Mouse (Mus musculus) forebrain, embryonic 11.5 days (tissue): Measurements from ENCODE around the gene Cirbp. TPM values are rescaled to one million over a fixed set of nuclear protein-coding genes. Genes with fewer than 3 reads are reported as not detected.
"Not testable (repeated sequence)": the region's sequence is repeated elsewhere in the genome, so short reads cannot be mapped to it uniquely, and the experiment has no call there.

Experiments
- ATAC-seq: fragments of 200-750 bp; cut with Nextera tagmentation; replicated peaks from 2 replicates; pipeline ENCODE4 v1.8.0; 2017; ENCODE audit warnings: moderate TSS enrichment; ENCODE audit not compliant: low FRiP score
- DNase-seq: peaks from one replicate; pipeline ENCODE4 v3.0.0-alpha.2; 2017; ENCODE audit warnings: low spot score
- H3K27ac ChIP-seq: fragments of 300-500 bp; sonication (generic); 2 replicates; pipeline ENCODE4 v1.5.1; 2014; ENCODE audit warnings: low read depth, low read length
- H3K27me3 ChIP-seq: fragments of 300-500 bp; sonication (generic); 2 replicates; pipeline ENCODE4 v1.6.1; 2014; ENCODE audit warnings: mild to moderate bottlenecking, low read length, mixed read lengths; ENCODE audit not compliant: control insufficient read depth, insufficient read depth
- H3K36me3 ChIP-seq: fragments of 300-500 bp; sonication (generic); 2 replicates; pipeline ENCODE4 v1.6.1; 2014; ENCODE audit warnings: mild to moderate bottlenecking, low read length, moderate library complexity, mixed read lengths; ENCODE audit not compliant: control insufficient read depth, insufficient read depth
- H3K4me1 ChIP-seq: fragments of 300-500 bp; sonication (generic); replicated peaks from 2 replicates; pipeline ENCODE4 v1.6.1; 2014; ENCODE audit warnings: low read length, mixed read lengths; ENCODE audit not compliant: control insufficient read depth, insufficient read depth
- H3K4me2 ChIP-seq: fragments of 300-500 bp; sonication (generic); 2 replicates; pipeline ENCODE4 v1.6.1; 2014; ENCODE audit warnings: low read depth, mild to moderate bottlenecking, low read length, moderate library complexity, mixed read lengths; ENCODE audit not compliant: severe bottlenecking
- H3K4me3 ChIP-seq: fragments of 300-500 bp; sonication (generic); 2 replicates; pipeline ENCODE4 v1.5.1; 2014; ENCODE audit warnings: low read depth, low read length
- H3K9ac ChIP-seq: fragments of 300-500 bp; sonication (generic); 2 replicates; pipeline ENCODE4 v1.6.1; 2014; ENCODE audit warnings: low read length
- H3K9me3 ChIP-seq: fragments of 300-500 bp; sonication (generic); 2 replicates; pipeline ENCODE4 v1.6.1; 2016; ENCODE audit warnings: low read length, mixed read lengths; ENCODE audit not compliant: control insufficient read depth
- WGBS: fragments of 180-500 bp; shearing (Covaris S2); extraction: QIAGEN DNeasy Blood & Tissue Kit; methylation state at CpG from one replicate; pipeline ENCODE4 v1.1.7; 2014; 5-methylcytosine and 5-hydroxymethylcytosine counted together
- polyA plus RNA-seq: library from polyadenylated mRNA; unstranded; fragments of >200 nt; fragmentation: Nextera tagmentation; extraction: Ambion mirVana; gene quantifications from 2 replicates; pipeline ENCODE4 v1.2.1, GENCODE M21; 2014

The Cirbp gene
- polyA plus RNA-seq, 1 experiment from 2014 or later = 83.4 TPM

DNA sequence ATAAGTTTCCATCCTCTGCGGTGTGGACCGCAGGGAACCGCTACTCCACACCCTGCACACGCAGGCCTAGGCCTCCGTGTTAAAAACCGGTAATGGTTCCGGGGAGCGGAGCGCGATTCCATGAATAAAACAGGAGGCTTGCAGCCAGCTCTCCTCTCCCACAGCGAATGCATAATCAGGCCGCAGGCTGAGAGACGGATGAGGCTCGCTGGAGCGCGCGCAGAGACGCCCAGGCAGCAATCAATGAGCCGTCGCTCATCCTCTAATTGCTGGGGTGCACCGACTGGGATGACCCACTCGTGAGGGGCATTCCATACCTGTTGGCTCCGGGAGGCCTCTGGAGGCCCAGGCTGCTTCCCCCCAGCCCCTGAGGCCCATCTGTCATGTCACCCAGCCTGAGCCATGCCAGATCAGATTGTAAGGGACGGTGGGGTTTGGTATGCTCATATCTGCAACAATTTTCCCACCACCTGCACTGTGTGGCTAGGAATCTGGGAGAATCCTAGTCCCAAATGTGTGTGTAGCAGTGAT lies 43.1 kb downstream of the Cirbp start:
- peak overlapping the region; percentile 31; the same call in 1 of the 2 replicates for H3K4me2 ChIP-seq
- H3K4me3 ChIP-seq = no peak overlapping the region
- peaks cover 10% of the 10 kb centered on the region; the same call in 1 of the 2 replicates for H3K4me1 ChIP-seq
- 10% methylated on average over 24 of the region's 24 CpGs for WGBS
- ATAC-seq (peak; percentile 22; the same call in 1 of the 2 replicates), DNase-seq (no peak)
- H3K27ac ChIP-seq = no peak overlapping the region; the same call in 1 of the 2 replicates
- H3K36me3 ChIP-seq = no peaks in the 10 kb centered on the region
- peak overlapping the region; percentile 44 for H3K9ac ChIP-seq
- no peaks in the 10 kb centered on the region for H3K27me3 ChIP-seq
- no peaks in the 10 kb centered on the region for H3K9me3 ChIP-seq

DNA sequence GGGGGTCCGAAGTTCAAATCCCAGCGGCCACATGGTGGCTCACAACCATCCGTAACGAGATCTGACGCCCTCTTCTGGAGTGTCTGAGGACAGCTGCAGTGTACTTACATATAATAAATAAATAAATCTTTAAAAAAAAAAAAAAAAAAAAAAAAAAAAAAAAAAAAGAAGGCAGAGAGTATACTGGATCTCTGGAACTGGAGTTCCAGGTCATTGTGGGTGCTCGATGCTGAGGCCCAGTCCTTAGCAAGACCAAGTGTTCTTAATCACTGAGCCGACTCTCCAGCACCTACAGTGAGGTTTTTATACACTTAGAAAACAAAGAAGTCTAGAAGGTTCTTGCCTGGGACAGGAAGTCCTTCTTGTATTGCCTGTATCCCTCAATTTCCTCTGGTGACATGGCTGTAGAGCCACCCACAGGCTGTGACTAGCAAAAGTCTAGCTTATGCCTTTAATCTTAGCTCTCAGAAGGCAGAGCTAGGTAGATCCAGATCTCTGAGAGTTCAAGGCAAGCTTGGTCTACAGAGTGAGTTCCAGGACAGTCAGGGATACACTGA lies 45.8 kb downstream of the Cirbp start:
- H3K36me3 ChIP-seq, H3K4me1 ChIP-seq, H3K9ac ChIP-seq, H3K4me3 ChIP-seq, H3K27ac ChIP-seq, H3K4me2 ChIP-seq, DNase-seq, ATAC-seq, H3K27me3 ChIP-seq, H3K9me3 ChIP-seq: not testable (repeated sequence)
- WGBS = 74% methylated on average over 7 of the region's 7 CpGs

DNA sequence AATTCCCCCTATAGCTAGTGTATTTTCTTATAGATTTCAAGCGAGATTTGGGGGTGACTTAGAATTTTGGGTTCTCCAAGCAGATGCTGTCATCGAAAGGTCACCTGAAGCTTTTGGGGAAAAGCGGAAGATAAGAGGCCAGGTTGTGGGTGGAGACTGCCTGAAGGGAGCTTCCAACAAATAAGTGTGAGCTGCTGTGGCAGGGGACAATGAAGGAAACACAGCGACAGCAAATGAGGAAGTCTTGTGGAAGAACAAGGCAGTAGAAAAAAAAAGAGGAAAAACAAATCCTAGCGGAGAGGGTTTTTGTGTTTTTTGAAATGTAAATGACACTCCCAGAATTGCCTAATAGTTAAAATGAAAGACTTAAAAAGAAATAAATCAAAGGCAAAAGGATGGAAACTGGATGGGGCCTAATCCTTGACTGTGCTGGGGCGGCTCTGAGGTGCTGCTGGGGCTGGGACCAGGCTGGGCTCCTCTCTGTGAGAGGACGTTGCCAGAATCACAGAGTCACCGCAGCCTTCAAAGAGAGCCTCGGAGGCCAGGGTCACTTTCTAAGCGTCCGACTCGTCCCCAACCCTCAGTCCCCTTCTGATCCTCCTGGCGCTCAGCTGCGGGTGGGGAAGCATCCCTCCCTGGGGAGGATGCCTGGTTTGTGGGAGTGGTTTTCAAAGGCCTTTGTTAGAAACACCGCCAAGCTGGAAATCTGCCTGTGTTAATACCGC lies 49.4 kb downstream of the Cirbp start:
- DNase-seq = no peak
- 9% methylated on average over 16 of the region's 16 CpGs for WGBS
- ATAC-seq = peak; percentile 53; the same call in 1 of the 2 replicates

DNA sequence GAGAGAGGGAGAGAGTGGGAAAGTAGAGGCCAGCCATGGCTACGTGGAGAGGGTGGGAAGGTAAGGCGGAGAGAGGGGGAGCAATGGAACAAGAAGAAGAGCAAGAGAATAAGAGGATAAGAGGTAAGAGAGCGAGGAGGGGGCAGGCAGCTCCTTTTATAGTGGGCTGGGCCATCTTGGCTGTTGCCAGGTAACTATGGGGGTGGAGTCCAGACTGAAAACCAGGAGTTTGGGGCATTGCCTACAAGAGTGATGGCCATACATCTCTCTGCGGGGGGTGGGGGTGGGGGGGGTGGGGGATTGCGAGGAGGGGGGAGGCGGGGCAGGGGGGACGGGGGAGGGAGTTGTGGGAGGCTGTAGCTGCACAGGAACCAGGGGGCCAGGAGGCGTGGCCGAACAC lies 54.9 kb downstream of the Cirbp start:
- H3K4me3 ChIP-seq = no peak overlapping the region
- no peak overlapping the region for H3K9ac ChIP-seq
- DNase-seq (no peak), ATAC-seq (no peak)
- 33% methylated on average over 9 of the region's 9 CpGs for WGBS
- peaks cover under 1% of the 10 kb centered on the region for H3K4me1 ChIP-seq
- no peaks in the 10 kb centered on the region for H3K9me3 ChIP-seq
- H3K36me3 ChIP-seq = no peaks in the 10 kb centered on the region
- H3K27ac ChIP-seq = no peak overlapping the region
- H3K27me3 ChIP-seq = no peaks in the 10 kb centered on the region
- H3K4me2 ChIP-seq = no peak overlapping the region

More for the DNA sequence above, 49.4 kb downstream of the Cirbp start:
- Histone ChIP-seq H3K4me3 (no peak overlapping the region), H3K4me2 (0 out of 2 replicates have a peak overlapping the region, but pooled peaks have one; percentile 8), H3K4me1 (peaks cover 5% of the 10 kb centered on the region), H3K36me3 (no peaks in the 10 kb centered on the region), H3K27me3 (no peaks in the 10 kb centered on the region), H3K27ac (peak overlapping the region; percentile 62; the same call in 1 of the 2 replicates), H3K9ac (peak overlapping the region; percentile 49), H3K9me3 (no peaks in the 10 kb centered on the region)

Other genes with a start within 250 kb of the Cirbp start
- gene Kiss1r, start 249.0 kb upstream of the Cirbp start, polyA plus RNA-seq = 0.55 and 1.0 TPM in 2 replicates
- gene R3hdm4, start 244.8 kb upstream of the Cirbp start, polyA plus RNA-seq = 135 and 145 TPM in 2 replicates
- gene Arid3a, start 238.9 kb upstream of the Cirbp start, polyA plus RNA-seq = 5.4 and 6.6 TPM in 2 replicates
- gene Wdr18, start 205.8 kb upstream of the Cirbp start, polyA plus RNA-seq = 111 and 112 TPM in 2 replicates
- gene Grin3b, start 195.3 kb upstream of the Cirbp start, polyA plus RNA-seq = 0.29 and 0.33 TPM in 2 replicates
- 17.8 and 18.6 TPM in 2 replicates for gene Tmem259, start 181.7 kb upstream of the Cirbp start, polyA plus RNA-seq
- gene Cnn2, start 177.4 kb upstream of the Cirbp start, polyA plus RNA-seq = 160 and 182 TPM in 2 replicates
- 3.4 and 3.9 TPM in 2 replicates for gene Abca7, start 169.5 kb upstream of the Cirbp start, polyA plus RNA-seq
- gene Arhgap45, start 149.3 kb upstream of the Cirbp start, polyA plus RNA-seq = 4.6 and 4.9 TPM in 2 replicates
- gene Polr2e, start 126.2 kb upstream of the Cirbp start, polyA plus RNA-seq = 217 and 243 TPM in 2 replicates
- gene Gpx4, start 118.8 kb upstream of the Cirbp start, polyA plus RNA-seq = 506 and 516 TPM in 2 replicates
- gene Sbno2, start 60.4 kb upstream of the Cirbp start, polyA plus RNA-seq = 12.5 and 13.6 TPM in 2 replicates
- 26.5 and 31.6 TPM in 2 replicates for gene Stk11, start 50.2 kb upstream of the Cirbp start, polyA plus RNA-seq
- 401 and 414 TPM in 2 replicates for gene Atp5d, start 27.4 kb upstream of the Cirbp start, polyA plus RNA-seq
- gene Cbarp, start 25.1 kb upstream of the Cirbp start, polyA plus RNA-seq = 10.4 and 15.0 TPM in 2 replicates
- 58.3 and 66.4 TPM in 2 replicates for gene Midn, start 17.7 kb upstream of the Cirbp start, polyA plus RNA-seq
- 6.4 and 8.3 TPM in 2 replicates for gene 1600002K03Rik, start 7.0 kb downstream of the Cirbp start, polyA plus RNA-seq
- 48.8 and 50.7 TPM in 2 replicates for gene Efna2, start 13.5 kb downstream of the Cirbp start, polyA plus RNA-seq
- 75.6 and 79.4 TPM in 2 replicates for gene Mum1, start 60.4 kb downstream of the Cirbp start, polyA plus RNA-seq
- gene Ndufs7, start 83.1 kb downstream of the Cirbp start, polyA plus RNA-seq = 219 and 265 TPM in 2 replicates
- 20.4 and 24.1 TPM in 2 replicates for gene Gamt, start 95.0 kb downstream of the Cirbp start, polyA plus RNA-seq
- gene Dazap1, start 95.5 kb downstream of the Cirbp start, polyA plus RNA-seq = 53.2 and 55.4 TPM in 2 replicates
- 858 and 895 TPM in 2 replicates for gene Rps15, start 126.5 kb downstream of the Cirbp start, polyA plus RNA-seq
- 75.5 and 77.7 TPM in 2 replicates for gene Apc2, start 130.0 kb downstream of the Cirbp start, polyA plus RNA-seq
- gene 2310011J03Rik, start 154.6 kb downstream of the Cirbp start, polyA plus RNA-seq = 39.7 and 45.2 TPM in 2 replicates
- gene Pcsk4, start 163.5 kb downstream of the Cirbp start, polyA plus RNA-seq = 3.8 and 4.5 TPM in 2 replicates
- 7.0 and 8.0 TPM in 2 replicates for gene Reep6, start 164.0 kb downstream of the Cirbp start, polyA plus RNA-seq
- gene Adamtsl5, start 182.4 kb downstream of the Cirbp start, polyA plus RNA-seq = 0.51 and 0.76 TPM in 2 replicates
- 0.36 and 0.87 TPM in 2 replicates for gene Plk5, start 190.5 kb downstream of the Cirbp start, polyA plus RNA-seq
- 13.3 and 15.9 TPM in 2 replicates for gene Mex3d, start 221.7 kb downstream of the Cirbp start, polyA plus RNA-seq
- 276 and 322 TPM in 2 replicates for gene Mbd3, start 233.6 kb downstream of the Cirbp start, polyA plus RNA-seq
- 430 and 504 TPM in 2 replicates for gene Uqcr11, start 240.8 kb downstream of the Cirbp start, polyA plus RNA-seq